ENCODE assay signal across 24 mouse cellular contexts in the genomic region with DNA sequence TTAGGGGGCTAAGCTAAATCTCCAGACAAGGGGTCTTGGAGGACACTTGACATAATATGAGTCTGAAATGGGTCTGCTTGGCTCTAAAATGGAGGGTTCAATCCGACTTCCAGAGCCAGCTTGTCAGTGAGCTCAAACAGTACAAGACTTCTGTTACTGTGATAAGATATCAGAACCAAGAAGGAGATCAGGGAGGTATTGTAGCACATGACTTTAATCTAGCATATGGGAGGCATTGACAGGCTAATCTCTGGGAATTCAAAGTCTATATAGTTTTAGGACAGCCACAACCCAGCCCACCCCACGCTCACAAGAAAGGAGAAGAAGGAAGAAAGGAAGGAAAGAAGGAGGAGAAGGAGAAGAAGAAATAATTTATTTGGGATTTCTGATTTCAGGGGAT.
"Had no signal": no experiment of that assay in that cellular context is flagged by ENCODE, and none has a peak within 500 bp of the region (broad histone marks: within the 10 kb centered on the region; RNA-seq: fewer than 3 reads in every experiment).

No protein-coding gene starts in this region.

- H3K4me2 ChIP-seq: heart, embryonic 11.5 days; heart, embryonic 13.5 days; heart, embryonic 15.5 days; hindbrain, embryonic 13.5 days; hindbrain, embryonic 15.5 days; kidney, embryonic 15.5 days; limb, embryonic 13.5 days; limb, embryonic 15.5 days; liver, embryonic 13.5 days had no signal

- H3K36me3 ChIP-seq: heart, embryonic 13.5 days; heart, embryonic 15.5 days; hindbrain, embryonic 13.5 days; hindbrain, embryonic 15.5 days; kidney, embryonic 15.5 days; limb, embryonic 13.5 days; limb, embryonic 15.5 days; liver, embryonic 13.5 days had no signal

- H3K9me3 ChIP-seq: heart, embryonic 13.5 days; heart, embryonic 15.5 days; hindbrain, embryonic 13.5 days; hindbrain, embryonic 15.5 days; kidney, embryonic 15.5 days; limb, embryonic 13.5 days; limb, embryonic 15.5 days; liver, embryonic 13.5 days had no signal

- H3K27ac ChIP-seq: heart, embryonic 13.5 days; heart, embryonic 15.5 days; hindbrain, embryonic 13.5 days; hindbrain, embryonic 15.5 days; hindbrain, postnatal 0 days; kidney, embryonic 15.5 days; kidney, postnatal 0 days; limb, embryonic 13.5 days; limb, embryonic 15.5 days; liver, embryonic 13.5 days had no signal

- H3K4me3 ChIP-seq: heart, embryonic 13.5 days; heart, embryonic 15.5 days; hindbrain, embryonic 13.5 days; hindbrain, embryonic 15.5 days; kidney, embryonic 15.5 days; limb, embryonic 13.5 days; limb, embryonic 15.5 days; liver, embryonic 13.5 days had no signal

- DNase-seq: gastrocnemius, postnatal 14 days; gastrocnemius, postnatal 36 days; heart, adult 18-20 months; heart, postnatal 14 days; heart, postnatal 36 days; kidney, adult 11 months; kidney, adult 2 months; kidney, adult 9 months; kidney, postnatal 14 days; kidney, postnatal 36 days; layer of hippocampus, adult 9-11 months; layer of hippocampus, postnatal 36 days; left cerebral cortex, postnatal 4 days; liver, embryonic 13.5 days had no signal

- ATAC-seq: hindbrain, postnatal 0 days had no signal

- H3K9ac ChIP-seq: heart, embryonic 13.5 days; heart, embryonic 15.5 days; hindbrain, embryonic 13.5 days; hindbrain, embryonic 15.5 days; kidney, embryonic 15.5 days; limb, embryonic 13.5 days; limb, embryonic 15.5 days; liver, embryonic 13.5 days had no signal

- H3K27me3 ChIP-seq: liver, embryonic 13.5 days had no signal
